Mouse (Mus musculus): Measurements from ENCODE around the gene Gpr4. TPM values are rescaled to one million over a fixed set of nuclear protein-coding genes. Genes with fewer than 3 reads are reported as not detected.

Gene Gpr4
- polyA plus RNA-seq, 1 experiment from 2014 or later, result 4.5 TPM

DNA sequence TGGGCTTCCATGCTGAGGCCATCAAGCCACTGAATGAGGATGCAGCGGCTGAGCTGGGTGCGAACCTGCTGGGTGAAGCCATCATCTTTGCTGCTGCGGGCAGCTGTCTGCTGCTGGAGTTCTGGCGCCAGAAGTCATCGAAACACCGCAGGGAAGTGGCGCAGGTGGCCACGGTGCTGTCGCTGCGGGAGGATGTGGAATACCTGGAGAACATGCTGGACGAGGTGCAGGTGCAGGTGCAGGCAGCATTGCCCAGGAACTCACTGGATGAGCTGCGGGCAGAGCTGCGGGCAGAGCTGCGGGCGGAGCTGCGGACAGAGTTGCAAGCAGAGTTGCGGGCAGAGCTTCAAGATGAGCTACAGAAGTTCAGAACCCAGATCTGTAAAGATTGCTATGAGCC, 43.1 kb downstream of the Gpr4 start:
- H3K36me3 ChIP-seq (ENCODE audit: control insufficient read depth, insufficient read depth, low read length), result peaks cover 31% of the 10 kb centered on the region

DNA sequence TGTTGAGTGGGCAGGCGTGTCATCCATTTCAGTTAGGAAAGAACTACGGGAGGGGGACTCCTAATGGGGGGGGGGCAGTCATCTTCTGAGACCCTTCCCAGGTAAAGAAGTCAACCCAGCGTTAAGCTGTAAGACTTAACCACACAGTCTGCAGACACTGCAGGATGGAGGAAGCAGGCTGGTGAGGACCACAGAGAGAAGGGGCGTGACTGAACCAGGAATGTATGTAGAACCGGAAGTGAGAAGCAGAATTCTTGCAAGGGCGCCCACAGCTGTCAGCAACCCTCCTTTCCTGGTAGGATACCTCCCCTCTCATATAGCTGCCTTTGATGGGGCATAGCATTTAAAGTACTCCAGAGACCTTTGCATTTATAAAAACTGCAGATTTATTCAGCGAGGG, 44.2 kb downstream of the Gpr4 start:
- Histone ChIP-seq H3K4me2 (ENCODE audit: low read length) (no peak overlapping the region), H3K27me3 (ENCODE audit: control insufficient read depth, insufficient read depth, low read depth, low read length) (no peaks in the 10 kb centered on the region), H3K36me3 (ENCODE audit: control insufficient read depth, insufficient read depth, low read length) (peaks cover 36% of the 10 kb centered on the region), H3K4me3 (ENCODE audit: low read depth, low read length) (no peak overlapping the region), H3K9ac (ENCODE audit: low read depth, low read length) (no peak overlapping the region), H3K9me3 (replicated peaks; ENCODE audit: control insufficient read depth, low read length, poor library complexity, severe bottlenecking) (no peaks in the 10 kb centered on the region), H3K4me1 (ENCODE audit: control insufficient read depth, insufficient read depth, low read length) (no peaks in the 10 kb centered on the region), H3K27ac (ENCODE audit: low read length) (no peak overlapping the region)
- no peak for ATAC-seq
- 88% methylated on average over 7 of the region's 7 CpGs for WGBS

More for the DNA sequence above, 43.1 kb downstream of the Gpr4 start:
- Histone ChIP-seq H3K27me3 (ENCODE audit: control insufficient read depth, insufficient read depth, low read depth, low read length) (no peaks in the 10 kb centered on the region), H3K4me1 (ENCODE audit: control insufficient read depth, insufficient read depth, low read length) (no peaks in the 10 kb centered on the region), H3K4me2 (ENCODE audit: low read length) (no peak overlapping the region), H3K4me3 (ENCODE audit: low read depth, low read length) (no peak overlapping the region), H3K9me3 (replicated peaks; ENCODE audit: control insufficient read depth, low read length, poor library complexity, severe bottlenecking) (no peaks in the 10 kb centered on the region), H3K9ac (ENCODE audit: low read depth, low read length) (no peak overlapping the region), H3K27ac (ENCODE audit: low read length) (no peak overlapping the region)
- 86% methylated on average over 17 of the region's 17 CpGs for WGBS
- ATAC-seq, result 0 out of 2 replicates have a peak, but pooled peaks have one; percentile 6

- Histone ChIP-seq H3K36me3 (ENCODE audit: control insufficient read depth, insufficient read depth, low read length) (peaks cover 36% of the 10 kb centered on the region), H3K27ac (ENCODE audit: low read length) (no peak overlapping the region), H3K27me3 (ENCODE audit: control insufficient read depth, insufficient read depth, low read depth, low read length) (no peaks in the 10 kb centered on the region), H3K4me2 (ENCODE audit: low read length) (no peak overlapping the region), H3K4me1 (ENCODE audit: control insufficient read depth, insufficient read depth, low read length) (no peaks in the 10 kb centered on the region), H3K9me3 (replicated peaks; ENCODE audit: control insufficient read depth, low read length, poor library complexity, severe bottlenecking) (no peaks in the 10 kb centered on the region), H3K9ac (ENCODE audit: low read depth, low read length) (no peak overlapping the region), H3K4me3 (ENCODE audit: low read depth, low read length) (no peak overlapping the region)
- ATAC-seq, result 0 out of 2 replicates have a peak, but pooled peaks have one; percentile 43
- 34% methylated on average over 11 of the region's 11 CpGs for WGBS
Observed at GRCm38 (mm10) chr7:19257390-19258022, 45.2 kb downstream of the Gpr4 start.

GRCm38 (mm10) chr7:19258336-19258735, 46.0 kb downstream of the Gpr4 start:
- Histone ChIP-seq H3K27me3 (ENCODE audit: control insufficient read depth, insufficient read depth, low read depth, low read length) (no peaks in the 10 kb centered on the region), H3K27ac (ENCODE audit: low read length) (no peak overlapping the region), H3K36me3 (ENCODE audit: control insufficient read depth, insufficient read depth, low read length) (peaks cover 41% of the 10 kb centered on the region), H3K4me2 (ENCODE audit: low read length) (no peak overlapping the region), H3K4me3 (ENCODE audit: low read depth, low read length) (no peak overlapping the region), H3K9ac (ENCODE audit: low read depth, low read length) (no peak overlapping the region), H3K4me1 (ENCODE audit: control insufficient read depth, insufficient read depth, low read length) (no peaks in the 10 kb centered on the region), H3K9me3 (replicated peaks; ENCODE audit: control insufficient read depth, low read length, poor library complexity, severe bottlenecking) (no peaks in the 10 kb centered on the region)
- WGBS, result 85% methylated on average over 3 of the region's 3 CpGs
- ATAC-seq, result no peak

- Histone ChIP-seq H3K9me3 (replicated peaks; ENCODE audit: control insufficient read depth, low read length, poor library complexity, severe bottlenecking) (no peaks in the 10 kb centered on the region), H3K4me1 (ENCODE audit: control insufficient read depth, insufficient read depth, low read length) (peaks cover 10% of the 10 kb centered on the region), H3K27me3 (ENCODE audit: control insufficient read depth, insufficient read depth, low read depth, low read length) (no peaks in the 10 kb centered on the region), H3K9ac (ENCODE audit: low read depth, low read length) (0 out of 2 replicates have a peak overlapping the region, but pooled peaks have one; percentile 8), H3K4me2 (ENCODE audit: low read length) (no peak overlapping the region), H3K27ac (ENCODE audit: low read length) (no peak overlapping the region), H3K36me3 (ENCODE audit: control insufficient read depth, insufficient read depth, low read length) (peaks cover 19% of the 10 kb centered on the region), H3K4me3 (ENCODE audit: low read depth, low read length) (no peak overlapping the region)
- ATAC-seq, result no peak
- WGBS, result 92% methylated on average over 7 of the region's 7 CpGs
Observed at GRCm38 (mm10) chr7:19265147-19265546, 52.8 kb downstream of the Gpr4 start.

DNA sequence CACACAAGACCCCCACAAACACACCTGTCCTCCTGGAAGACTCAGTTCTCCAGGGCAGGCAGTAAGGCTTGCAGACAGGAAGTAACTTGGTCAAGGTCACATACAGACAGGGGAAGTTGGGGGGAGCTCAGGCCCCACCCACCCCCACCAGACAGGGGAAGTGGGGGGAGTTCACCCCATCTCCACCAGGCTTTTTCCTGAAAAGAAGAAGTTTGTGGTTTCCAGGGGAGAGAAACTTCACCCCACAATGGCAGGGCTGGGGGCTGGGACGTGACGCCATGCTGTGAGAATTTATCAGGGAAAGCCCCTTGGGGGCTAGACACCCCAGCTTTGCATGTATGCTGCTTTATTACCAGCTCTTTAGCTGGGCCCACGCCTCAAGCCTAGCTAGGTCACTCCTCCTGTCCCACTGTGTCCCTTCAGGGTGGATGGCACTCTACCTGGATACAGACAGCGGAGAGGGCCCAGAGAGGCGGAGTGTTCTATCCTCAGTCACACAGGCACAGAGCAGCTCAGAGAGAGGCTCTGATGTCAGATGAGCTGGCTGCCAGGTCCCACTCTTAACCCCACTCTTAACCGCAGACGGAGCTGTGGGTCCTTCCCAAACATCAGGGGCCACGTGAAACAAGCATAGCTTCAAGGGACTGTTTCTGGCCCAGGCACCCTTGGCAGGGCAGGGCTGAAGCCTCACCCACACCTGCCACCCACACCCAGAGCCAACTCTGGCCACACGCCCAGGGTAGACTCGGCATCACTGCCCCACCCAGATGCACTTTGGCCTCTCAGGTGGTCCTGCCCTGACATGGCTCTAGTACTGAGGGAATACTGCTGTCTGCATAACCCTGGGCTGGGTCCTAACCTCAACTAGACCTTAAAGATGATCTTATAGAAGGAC, 53.8 kb downstream of the Gpr4 start:
- Histone ChIP-seq H3K36me3 (ENCODE audit: control insufficient read depth, insufficient read depth, low read length) (peaks cover 11% of the 10 kb centered on the region; the same call in 1 of the 2 replicates), H3K4me2 (ENCODE audit: low read length) (no peak overlapping the region), H3K27ac (ENCODE audit: low read length) (no peak overlapping the region), H3K4me1 (ENCODE audit: control insufficient read depth, insufficient read depth, low read length) (peaks cover 18% of the 10 kb centered on the region), H3K9ac (ENCODE audit: low read depth, low read length) (no peak overlapping the region; the same call in 1 of the 2 replicates), H3K9me3 (replicated peaks; ENCODE audit: control insufficient read depth, low read length, poor library complexity, severe bottlenecking) (no peaks in the 10 kb centered on the region), H3K4me3 (ENCODE audit: low read depth, low read length) (no peak overlapping the region), H3K27me3 (ENCODE audit: control insufficient read depth, insufficient read depth, low read depth, low read length) (no peaks in the 10 kb centered on the region)
- no peak for ATAC-seq
- 91% methylated on average over 10 of the region's 10 CpGs for WGBS

GRCm38 (mm10) chr7:19267051-19267450, 54.7 kb downstream of the Gpr4 start:
- no peaks in the 10 kb centered on the region for H3K9me3 ChIP-seq (replicated peaks; ENCODE audit: control insufficient read depth, low read length, poor library complexity, severe bottlenecking)
- peaks cover 11% of the 10 kb centered on the region; the same call in 1 of the 2 replicates for H3K36me3 ChIP-seq (ENCODE audit: control insufficient read depth, insufficient read depth, low read length)
- 74% methylated on average over 10 of the region's 10 CpGs for WGBS
- no peak overlapping the region for H3K27ac ChIP-seq (ENCODE audit: low read length)
- no peak overlapping the region for H3K4me2 ChIP-seq (ENCODE audit: low read length)
- H3K4me3 ChIP-seq (ENCODE audit: low read depth, low read length), result no peak overlapping the region
- H3K9ac ChIP-seq (ENCODE audit: low read depth, low read length), result no peak overlapping the region
- peaks cover 18% of the 10 kb centered on the region for H3K4me1 ChIP-seq (ENCODE audit: control insufficient read depth, insufficient read depth, low read length)
- ATAC-seq, result no peak
- no peaks in the 10 kb centered on the region for H3K27me3 ChIP-seq (ENCODE audit: control insufficient read depth, insufficient read depth, low read depth, low read length)

DNA sequence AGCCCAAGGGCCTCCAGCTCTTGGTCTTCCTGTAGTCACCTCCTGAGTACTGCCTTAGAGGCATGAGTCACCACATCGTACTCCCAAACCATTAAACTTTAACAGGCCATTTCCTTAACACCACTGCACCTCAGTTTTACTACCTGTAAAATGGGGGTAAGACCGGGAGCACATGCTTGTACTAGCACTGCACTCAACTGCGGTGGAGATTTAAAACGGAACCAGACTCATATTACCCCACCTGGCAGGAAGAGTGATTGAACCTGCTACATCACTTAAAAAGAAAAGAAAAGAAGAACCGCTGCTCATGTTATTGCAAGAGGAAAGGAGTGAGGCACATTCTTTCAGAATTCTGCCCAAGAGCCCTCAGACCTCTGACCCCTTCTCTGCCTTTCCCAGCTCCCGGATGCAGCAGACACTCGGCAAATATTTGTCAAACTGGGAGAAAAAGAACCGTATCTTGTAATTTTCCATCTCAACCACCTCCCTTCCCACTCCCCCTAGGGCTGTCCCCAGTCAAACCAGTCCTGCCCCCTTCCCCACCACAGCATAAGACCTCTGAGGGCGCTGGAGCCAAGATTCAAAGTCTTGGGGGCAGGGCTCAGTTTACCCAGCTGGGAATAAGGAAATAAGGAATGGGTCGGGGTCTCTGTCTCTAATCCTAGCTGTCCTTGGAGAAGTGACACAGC, 56.8 kb downstream of the Gpr4 start:
- no peaks in the 10 kb centered on the region for H3K9me3 ChIP-seq (replicated peaks; ENCODE audit: control insufficient read depth, low read length, poor library complexity, severe bottlenecking)
- 57% methylated on average over 10 of the region's 10 CpGs for WGBS
- H3K36me3 ChIP-seq (ENCODE audit: control insufficient read depth, insufficient read depth, low read length), result peaks cover 2% of the 10 kb centered on the region; the same call in 1 of the 2 replicates
- peak overlapping the region; percentile 43; the same call in 1 of the 2 replicates for H3K27ac ChIP-seq (ENCODE audit: low read length)
- no peaks in the 10 kb centered on the region for H3K27me3 ChIP-seq (ENCODE audit: control insufficient read depth, insufficient read depth, low read depth, low read length)
- peak overlapping the region; percentile 96 for H3K4me3 ChIP-seq (ENCODE audit: low read depth, low read length)
- ATAC-seq, result no peak
- H3K4me2 ChIP-seq (ENCODE audit: low read length), result peak overlapping the region; percentile 72
- peaks cover 18% of the 10 kb centered on the region for H3K4me1 ChIP-seq (ENCODE audit: control insufficient read depth, insufficient read depth, low read length)
- peak overlapping the region; percentile 89 for H3K9ac ChIP-seq (ENCODE audit: low read depth, low read length)
